Mouse (Mus musculus): Measurements from ENCODE around the gene Dbnl. TPM values are rescaled to one million over a fixed set of nuclear protein-coding genes. Genes with fewer than 3 reads are reported as not detected.

Dbnl gene
- total RNA-seq, 2 experiments from 2014 or later: 11.1 to 12.7 TPM

GRCm38 (mm10) chr11:5835057-5835456 is 46.8 kb downstream of the Dbnl start:
- no peak for DNase-seq (ENCODE audit: low spot score)

GRCm38 (mm10) chr11:5836126-5836525 is 47.8 kb downstream of the Dbnl start:
- DNase-seq (ENCODE audit: low spot score): peak; percentile 50

GRCm38 (mm10) chr11:5837251-5838246 is 49.3 kb downstream of the Dbnl start, which contains the start of gene Polm:
Gene Polm, minus strand, starts transcription at chr11:5838016.
- DNase-seq (ENCODE audit: low spot score): peak; percentile 95

- no peak for DNase-seq (ENCODE audit: low spot score)
Measured at GRCm38 (mm10) chr11:5840346-5840745, 52.1 kb downstream of the Dbnl start.

- no peak for DNase-seq (ENCODE audit: low spot score)
Measured at GRCm38 (mm10) chr11:5841751-5842150, 53.5 kb downstream of the Dbnl start.

- no peak for DNase-seq (ENCODE audit: low spot score)
Measured at GRCm38 (mm10) chr11:5843131-5843530, 54.8 kb downstream of the Dbnl start.

GRCm38 (mm10) chr11:5846639-5847345 is 58.5 kb downstream of the Dbnl start:
- peak; percentile 45 for DNase-seq (ENCODE audit: low spot score)

- peak; percentile 63 for DNase-seq (ENCODE audit: low spot score)
Measured at GRCm38 (mm10) chr11:5848741-5849140, 60.5 kb downstream of the Dbnl start.

- DNase-seq (ENCODE audit: low spot score): no peak
Measured at GRCm38 (mm10) chr11:5849316-5849715, 61.0 kb downstream of the Dbnl start.

GRCm38 (mm10) chr11:5850452-5850851 is 62.2 kb downstream of the Dbnl start:
- no peak for DNase-seq (ENCODE audit: low spot score)

Other genes with a start within 250 kb of the Dbnl start
- gene Ccdc117, start 246.3 kb upstream of the Dbnl start, total RNA-seq (2021): 10 to 100 TPM; 22.0 to 24.7 TPM
- gene Ankrd36, start 218.8 kb upstream of the Dbnl start, total RNA-seq (2021): not detected
- gene Mrps24, start 72.8 kb upstream of the Dbnl start, total RNA-seq (2021): 100 to 1,000 TPM in 1 of 2 experiments, 10 to 100 TPM in 1; 95.5 to 103 TPM
- gene Urgcp, start 26.1 kb upstream of the Dbnl start, total RNA-seq (2021): 10 to 100 TPM; 38.8 to 48.7 TPM
- 1,000 to 10,000 TPM; 2,496 to 2,633 TPM for gene Pgam2, start 15.2 kb downstream of the Dbnl start, total RNA-seq (2021)
- 1 to 10 TPM; 2.0 to 2.3 TPM for gene Polm, start 49.5 kb downstream of the Dbnl start, total RNA-seq (2021)
- gene Aebp1, start 73.5 kb downstream of the Dbnl start, total RNA-seq (2021): 10 to 100 TPM; 61.2 to 83.6 TPM
- 10 to 100 TPM; 44.5 to 45.6 TPM for gene Pold2, start 89.8 kb downstream of the Dbnl start, total RNA-seq (2021)
- not detected for gene Myl7, start 110.3 kb downstream of the Dbnl start, total RNA-seq (2021)
- gene Gck, start 161.6 kb downstream of the Dbnl start, total RNA-seq (2021): 1 to 10 TPM; 2.0 to 3.3 TPM
- 10 to 100 TPM; 37.0 to 44.9 TPM for gene Ykt6, start 167.2 kb downstream of the Dbnl start, total RNA-seq (2021)